Mouse (Mus musculus) liver, embryonic 14.5 days (tissue): ENCODE measurements around the gene Tedc2. TPM values are rescaled to one million over a fixed set of nuclear protein-coding genes. Genes with fewer than 3 reads are reported as not detected.

ENCODE experiments used
- ATAC-seq: fragments of 200-750 bp; cut with Nextera tagmentation; 2 replicates; pipeline ENCODE4 v1.8.0; 2017; ENCODE audit warnings: moderate number of reproducible peaks, mild to moderate bottlenecking, moderate library complexity; ENCODE audit not compliant: insufficient read depth
- DNase-seq, 3 experiments: peaks; one replicate each; pipeline ENCODE4 v3.0.0-alpha.2; 2012 to 2013; ENCODE audit warnings: low read depth in 3 of 3, low spot score in 3 of 3
- H3K27ac ChIP-seq: fragments of 300-500 bp; sonication (generic); 2 replicates; pipeline ENCODE4 v1.5.1; 2014; ENCODE audit warnings: moderate library complexity, mild to moderate bottlenecking, control low read depth, inconsistent platforms
- H3K27me3 ChIP-seq: fragments of 300-500 bp; sonication (generic); 2 replicates; pipeline ENCODE4 v1.6.1; 2014; ENCODE audit warnings: mild to moderate bottlenecking, low read length, moderate library complexity; ENCODE audit not compliant: control insufficient read depth, insufficient read depth
- H3K36me3 ChIP-seq: fragments of 300-500 bp; sonication (generic); replicated peaks from 2 replicates; pipeline ENCODE4 v1.6.1; 2014; ENCODE audit warnings: low read depth; ENCODE audit not compliant: control insufficient read depth, insufficient read depth
- H3K4me1 ChIP-seq, 2 experiments: fragments of 200-500 bp in 1 of 2; fragments of 300-500 bp in 1 of 2; sonication (generic) in 1 of 2; replicated peaks; 2 replicates each; pipeline ENCODE4 v1.6.1; 2012 to 2014; ENCODE audit warnings: antibody characterized with exemption in 1 of 2, inconsistent platforms in 1 of 2, low read length in 1 of 2; ENCODE audit not compliant: control insufficient read depth in 2 of 2, insufficient read depth in 2 of 2
- H3K4me2 ChIP-seq: fragments of 300-500 bp; sonication (generic); 2 replicates; pipeline ENCODE4 v1.6.1; 2014; ENCODE audit warnings: low read depth, mild to moderate bottlenecking, control low read depth, moderate library complexity
- H3K4me3 ChIP-seq, 2 experiments: fragments of 200-500 bp in 1 of 2; fragments of 300-500 bp in 1 of 2; sonication (generic) in 1 of 2; 2 replicates each; pipeline ENCODE4 v1.5.1; 2012 to 2014; ENCODE audit warnings: low read depth in 2 of 2, low read length in 2 of 2, mild to moderate bottlenecking in 2 of 2, control low read depth in 1 of 2, inconsistent platforms in 1 of 2, moderate library complexity in 1 of 2; ENCODE audit not compliant: insufficient read depth in 1 of 2
- H3K9ac ChIP-seq: fragments of 300-500 bp; sonication (generic); replicated peaks from 2 replicates; pipeline ENCODE4 v1.6.1; 2014; ENCODE audit warnings: mild to moderate bottlenecking, control low read depth, moderate library complexity
- H3K9me3 ChIP-seq: fragments of 300-500 bp; sonication (generic); 2 replicates; pipeline ENCODE4 v1.6.1; 2016; ENCODE audit warnings: low read length, mixed read lengths; ENCODE audit not compliant: control insufficient read depth
- CTCF ChIP-seq: IDR thresholded peaks from 2 replicates; pipeline ENCODE4 v1.5.1; 2016; ENCODE audit warnings: antibody characterized with exemption, low read depth, control low read depth
- EP300 ChIP-seq: IDR thresholded peaks from 2 replicates; pipeline ENCODE4 v1.6.1; 2016; ENCODE audit warnings: antibody characterized with exemption, low read depth
- WGBS: fragments of 180-500 bp; shearing (Covaris S2); extraction: QIAGEN DNeasy Blood & Tissue Kit; methylation state at CpG from one replicate; pipeline ENCODE4 v1.1.7; 2014; ENCODE audit not compliant: insufficient replicate concordance; 5-methylcytosine and 5-hydroxymethylcytosine counted together
- microRNA-seq: library from miRNA; unstranded; fragments of <30 nt; microRNA quantifications from one replicate; pipeline ENCODE4, GENCODE M21; 2016
- polyA plus RNA-seq, 2 experiments: library from polyadenylated mRNA; depleted of rRNA in 1 of 2; stranded (reverse) in 1 of 2; unstranded in 1 of 2; fragments of >200 nt; fragmentation: Nextera tagmentation in 1 of 2; extraction: Ambion mirVana in 1 of 2; gene quantifications; 2 replicates each; pipeline versions ENCODE4 v1.2.1 to v1.2.3; 2012 to 2014

Gene Tedc2
- polyA plus RNA-seq, 2 experiments: 7.9 to 18.3 TPM

GRCm38 (mm10) chr17:24167120-24167519, 53.5 kb downstream of the Tedc2 start:
- no peak overlapping the region for H3K9ac ChIP-seq
- peaks cover 20 to 31% of the 10 kb centered on the region in 2 experiments for H3K4me1 ChIP-seq

More at GRCm38 (mm10) chr17:24167120-24167519, 53.5 kb downstream of the Tedc2 start:
- DNase-seq (no peak), ATAC-seq (no peak)
- Histone ChIP-seq H3K27me3 (no peaks in the 10 kb centered on the region), H3K4me2 (peak overlapping the region; percentile 82; the same call in 1 of the 2 replicates), H3K9me3 (no peaks in the 10 kb centered on the region), H3K36me3 (peaks cover 14% of the 10 kb centered on the region), H3K27ac (no peak overlapping the region), H3K4me3 (no peak overlapping the region)
- 68% methylated on average over 6 of the region's 6 CpGs for WGBS
- TF ChIP-seq EP300 (no peak), CTCF (no peak)

Small RNAs within 50 kb of the gene (microRNA-seq; reads per million reads assigned to microRNA genes)
- gene Mir5134 (2.5 reads per million), gene Mir6965 (not detected)

Other genes with a start within 250 kb of the Tedc2 start
- gene Prss30, start 240.3 kb downstream of the Tedc2 start, polyA plus RNA-seq (2012; rRNA removed): 0.07 and 0.13 TPM in 2 replicates
- gene Prss30, start 240.3 kb downstream of the Tedc2 start, polyA plus RNA-seq (2014; fragmentation: Nextera tagmentation; extraction: Ambion mirVana): 0.06 TPM in 1 of 2 replicates, not detected in the other
- gene Prss22, start 222.8 kb downstream of the Tedc2 start, polyA plus RNA-seq (2012; rRNA removed): not detected in 2 replicates
- not detected in 2 replicates for gene Prss22, start 222.8 kb downstream of the Tedc2 start, polyA plus RNA-seq (2014; fragmentation: Nextera tagmentation; extraction: Ambion mirVana)
- gene Prss27, start 182.7 kb downstream of the Tedc2 start, polyA plus RNA-seq (2012; rRNA removed): not detected in 2 replicates
- gene Prss27, start 182.7 kb downstream of the Tedc2 start, polyA plus RNA-seq (2014; fragmentation: Nextera tagmentation; extraction: Ambion mirVana): not detected in 2 replicates
- gene Kctd5, start 147.4 kb downstream of the Tedc2 start, polyA plus RNA-seq (2012; rRNA removed): 9.3 and 10.0 TPM in 2 replicates
- 10.9 and 11.3 TPM in 2 replicates for gene Kctd5, start 147.4 kb downstream of the Tedc2 start, polyA plus RNA-seq (2014; fragmentation: Nextera tagmentation; extraction: Ambion mirVana)
- gene Pdpk1, start 69.9 kb downstream of the Tedc2 start, polyA plus RNA-seq (2012; rRNA removed): 8.5 and 9.7 TPM in 2 replicates
- gene Pdpk1, start 69.9 kb downstream of the Tedc2 start, polyA plus RNA-seq (2014; fragmentation: Nextera tagmentation; extraction: Ambion mirVana): 24.5 and 25.5 TPM in 2 replicates
- gene Amdhd2, start 57.1 kb downstream of the Tedc2 start, polyA plus RNA-seq (2012; rRNA removed): 11.6 and 12.7 TPM in 2 replicates
- 17.6 and 21.7 TPM in 2 replicates for gene Amdhd2, start 57.1 kb downstream of the Tedc2 start, polyA plus RNA-seq (2014; fragmentation: Nextera tagmentation; extraction: Ambion mirVana)
- gene Atp6v0c, start 51.1 kb downstream of the Tedc2 start, polyA plus RNA-seq (2012; rRNA removed): 236 and 271 TPM in 2 replicates
- gene Atp6v0c, start 51.1 kb downstream of the Tedc2 start, polyA plus RNA-seq (2014; fragmentation: Nextera tagmentation; extraction: Ambion mirVana): 326 and 346 TPM in 2 replicates
- 14.1 TPM in 2 replicates for gene Tbc1d24, start 15.3 kb downstream of the Tedc2 start, polyA plus RNA-seq (2012; rRNA removed)
- gene Tbc1d24, start 15.3 kb downstream of the Tedc2 start, polyA plus RNA-seq (2014; fragmentation: Nextera tagmentation; extraction: Ambion mirVana): 4.9 and 5.4 TPM in 2 replicates
- 0.59 and 0.64 TPM in 2 replicates for gene Ntn3, start 11.3 kb downstream of the Tedc2 start, polyA plus RNA-seq (2012; rRNA removed)
- 0.45 and 0.69 TPM in 2 replicates for gene Ntn3, start 11.3 kb downstream of the Tedc2 start, polyA plus RNA-seq (2014; fragmentation: Nextera tagmentation; extraction: Ambion mirVana)
- 34.0 and 36.9 TPM in 2 replicates for gene Ccnf, start 30.6 kb upstream of the Tedc2 start, polyA plus RNA-seq (2012; rRNA removed)
- gene Ccnf, start 30.6 kb upstream of the Tedc2 start, polyA plus RNA-seq (2014; fragmentation: Nextera tagmentation; extraction: Ambion mirVana): 69.5 and 71.7 TPM in 2 replicates
- 0.04 TPM in 1 of 2 replicates, not detected in the other for gene Abca17, start 130.2 kb upstream of the Tedc2 start, polyA plus RNA-seq (2012; rRNA removed)
- gene Abca17, start 130.2 kb upstream of the Tedc2 start, polyA plus RNA-seq (2014; fragmentation: Nextera tagmentation; extraction: Ambion mirVana): not detected in 2 replicates
- gene Abca3, start 131.1 kb upstream of the Tedc2 start, polyA plus RNA-seq (2012; rRNA removed): 14.4 and 14.8 TPM in 2 replicates
- gene Abca3, start 131.1 kb upstream of the Tedc2 start, polyA plus RNA-seq (2014; fragmentation: Nextera tagmentation; extraction: Ambion mirVana): 12.5 and 14.4 TPM in 2 replicates
- gene Rnps1, start 193.7 kb upstream of the Tedc2 start, polyA plus RNA-seq (2012; rRNA removed): 91.5 and 114 TPM in 2 replicates
- 90.6 and 96.3 TPM in 2 replicates for gene Rnps1, start 193.7 kb upstream of the Tedc2 start, polyA plus RNA-seq (2014; fragmentation: Nextera tagmentation; extraction: Ambion mirVana)
- 42.3 and 48.3 TPM in 2 replicates for gene Eci1, start 205.8 kb upstream of the Tedc2 start, polyA plus RNA-seq (2012; rRNA removed)
- 56.4 and 64.7 TPM in 2 replicates for gene Eci1, start 205.8 kb upstream of the Tedc2 start, polyA plus RNA-seq (2014; fragmentation: Nextera tagmentation; extraction: Ambion mirVana)
- 2.1 and 2.3 TPM in 2 replicates for gene Dnase1l2, start 222.3 kb upstream of the Tedc2 start, polyA plus RNA-seq (2012; rRNA removed)
- gene Dnase1l2, start 222.3 kb upstream of the Tedc2 start, polyA plus RNA-seq (2014; fragmentation: Nextera tagmentation; extraction: Ambion mirVana): 0.14 and 0.46 TPM in 2 replicates
- 17.1 and 19.9 TPM in 2 replicates for gene E4f1, start 249.5 kb upstream of the Tedc2 start, polyA plus RNA-seq (2012; rRNA removed)
- gene E4f1, start 249.5 kb upstream of the Tedc2 start, polyA plus RNA-seq (2014; fragmentation: Nextera tagmentation; extraction: Ambion mirVana): 4.5 and 5.0 TPM in 2 replicates
- gene Pgp, start 249.5 kb upstream of the Tedc2 start, polyA plus RNA-seq (2012; rRNA removed): 37.9 and 38.2 TPM in 2 replicates
- gene Pgp, start 249.5 kb upstream of the Tedc2 start, polyA plus RNA-seq (2014; fragmentation: Nextera tagmentation; extraction: Ambion mirVana): 70.4 and 76.7 TPM in 2 replicates